Mouse (Mus musculus) cortical plate, adult 2 months (tissue): ENCODE measurements around the gene Dnase1l3. TPM values are rescaled to one million over a fixed set of nuclear protein-coding genes. Genes with fewer than 3 reads are reported as not detected.
A peak's percentile ranks its signal among the peaks of the same experiment; 100 is the strongest.

Source experiments
- H3K27ac ChIP-seq: fragments of 200-500 bp; 2 replicates; pipeline ENCODE4 v1.5.1; 2012; ENCODE audit warnings: low read length, control low read depth, inconsistent platforms; ENCODE audit not compliant: insufficient read depth
- H3K4me1 ChIP-seq: fragments of 200-500 bp; 2 replicates; pipeline ENCODE4 v1.6.1; 2011; ENCODE audit warnings: low read length; ENCODE audit not compliant: control insufficient read depth, insufficient read depth
- H3K4me3 ChIP-seq: fragments of 200-500 bp; 2 replicates; pipeline ENCODE4 v1.5.1; 2011; ENCODE audit warnings: mild to moderate bottlenecking, low read length, control low read depth; ENCODE audit not compliant: insufficient read depth
- CTCF ChIP-seq: fragments of 200-500 bp; IDR thresholded peaks from 2 replicates; pipeline ENCODE4 v1.5.1; 2011; ENCODE audit warnings: mild to moderate bottlenecking, control low read depth, low read length; ENCODE audit not compliant: insufficient read depth; ENCODE audit errors: extremely low read depth
- POLR2A ChIP-seq: fragments of 200-500 bp; IDR thresholded peaks from 2 replicates; pipeline ENCODE4 v1.6.1; 2011; ENCODE audit warnings: mild to moderate bottlenecking, low read length, control low read depth; ENCODE audit not compliant: insufficient read depth; ENCODE audit errors: extremely low read depth
- polyA plus RNA-seq: library from polyadenylated mRNA; depleted of rRNA; stranded (reverse); fragments of >200 nt; gene quantifications from 2 replicates; pipeline ENCODE4 v1.2.3, GENCODE M21; 2012

The Dnase1l3 gene
- polyA plus RNA-seq, 1 experiment = 0.02 TPM

DNA sequence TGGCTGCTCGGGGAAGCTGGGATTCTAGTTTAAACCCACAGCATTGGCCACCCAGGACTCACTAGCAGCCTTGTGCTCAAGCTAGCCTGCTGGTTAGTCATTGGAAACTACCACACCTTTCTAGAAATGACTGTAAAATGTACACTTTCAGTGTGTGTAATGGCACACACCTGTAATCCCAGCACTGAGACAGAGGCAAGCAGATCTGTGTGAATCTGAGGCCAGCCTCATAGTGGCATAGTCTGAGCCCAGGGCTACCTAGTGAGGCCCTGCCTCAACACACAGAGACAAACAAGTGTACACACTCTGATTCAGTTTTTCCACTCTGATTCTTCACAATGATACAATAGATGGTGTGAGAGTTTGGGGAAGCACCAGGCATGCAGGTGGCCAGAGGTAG, 5.0 kb downstream of the Dnase1l3 start:
- no peak overlapping the region for H3K4me3 ChIP-seq
- no peak overlapping the region for H3K27ac ChIP-seq
- H3K4me1 ChIP-seq = no peaks in the 10 kb centered on the region
- TF ChIP-seq CTCF (no peak), POLR2A (no peak)

- no peak overlapping the region for H3K27ac ChIP-seq
- H3K4me3 ChIP-seq = no peak overlapping the region
- H3K4me1 ChIP-seq = no peaks in the 10 kb centered on the region
- TF ChIP-seq CTCF = no peak
- TF ChIP-seq POLR2A = no peak
These were observed 7.5 kb downstream of the Dnase1l3 start for GRCm38 (mm10) chr14:7986913-7987312.

- TF ChIP-seq CTCF (no peak), POLR2A (no peak)
- no peak overlapping the region for H3K27ac ChIP-seq
- H3K4me3 ChIP-seq = no peak overlapping the region
- H3K4me1 ChIP-seq = no peaks in the 10 kb centered on the region
These were observed 13.1 kb downstream of the Dnase1l3 start for GRCm38 (mm10) chr14:7981226-7981625.

DNA sequence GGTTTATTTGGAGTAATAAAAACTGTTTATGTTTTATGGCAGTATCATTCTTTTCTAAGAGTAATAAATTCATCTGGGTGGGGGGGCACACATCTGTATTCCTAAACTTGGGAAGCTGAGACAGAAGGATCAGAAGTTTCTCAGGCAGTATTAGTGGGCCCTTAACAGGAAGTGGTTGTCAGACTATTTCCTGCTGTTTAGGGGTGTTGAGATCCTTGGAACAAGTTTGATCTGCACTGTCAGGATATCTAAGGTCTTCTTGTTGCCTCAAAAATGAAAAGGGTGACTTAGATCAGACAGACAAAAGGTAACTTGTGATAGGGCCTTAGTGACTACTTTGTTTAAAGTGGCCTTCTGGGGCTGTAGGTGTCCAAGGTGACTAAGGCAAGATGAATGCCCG, 16.2 kb downstream of the Dnase1l3 start:
- H3K27ac ChIP-seq = no peak overlapping the region
- H3K4me1 ChIP-seq = no peaks in the 10 kb centered on the region
- TF ChIP-seq CTCF (no peak), POLR2A (no peak)
- H3K4me3 ChIP-seq = no peak overlapping the region

DNA sequence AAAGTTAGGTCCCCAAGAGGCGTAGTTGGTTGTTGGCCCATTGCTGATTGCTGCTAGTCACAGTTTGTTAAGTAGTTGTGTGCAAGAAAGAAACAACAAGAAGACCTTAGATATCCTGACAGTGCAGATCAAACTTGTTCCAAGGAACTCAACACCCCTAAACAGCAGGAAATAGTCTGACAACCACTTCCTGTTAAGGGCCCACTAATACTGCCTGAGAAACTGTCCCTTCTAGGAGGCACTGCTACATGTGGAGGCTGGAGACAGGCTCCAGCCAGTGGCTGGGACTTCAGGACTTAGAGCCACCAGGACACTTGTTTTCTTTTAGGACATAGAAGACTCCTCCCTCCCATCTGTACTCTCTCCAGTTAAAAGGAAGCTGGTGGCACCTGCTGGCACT, 16.9 kb downstream of the Dnase1l3 start:
- no peak overlapping the region for H3K27ac ChIP-seq
- H3K4me3 ChIP-seq = no peak overlapping the region
- TF ChIP-seq POLR2A (no peak), CTCF (no peak)
- H3K4me1 ChIP-seq = no peaks in the 10 kb centered on the region

GRCm38 (mm10) chr14:7975177-7975576, 19.2 kb downstream of the Dnase1l3 start:
- Histone ChIP-seq H3K4me3 (no peak overlapping the region), H3K27ac (no peak overlapping the region), H3K4me1 (no peaks in the 10 kb centered on the region)
- TF ChIP-seq CTCF (no peak), POLR2A (no peak)

GRCm38 (mm10) chr14:7974643-7975042, 19.7 kb downstream of the Dnase1l3 start:
- no peak for TF ChIP-seq CTCF
- TF ChIP-seq POLR2A = no peak
- no peak overlapping the region for H3K27ac ChIP-seq
- no peak overlapping the region for H3K4me3 ChIP-seq

GRCm38 (mm10) chr14:7971889-7972493, 22.4 kb downstream of the Dnase1l3 start:
- Histone ChIP-seq H3K4me1 (no peaks in the 10 kb centered on the region), H3K27ac (no peak overlapping the region), H3K4me3 (no peak overlapping the region)
- no peak for TF ChIP-seq CTCF
- TF ChIP-seq POLR2A = no peak

More at GRCm38 (mm10) chr14:7974643-7975042, 19.7 kb downstream of the Dnase1l3 start:
- no peaks in the 10 kb centered on the region for H3K4me1 ChIP-seq

- Histone ChIP-seq H3K4me3 (no peak overlapping the region), H3K27ac (no peak overlapping the region)
These were observed 30.0 kb downstream of the Dnase1l3 start for GRCm38 (mm10) chr14:7964219-7964889.

GRCm38 (mm10) chr14:7963160-7963559, 31.2 kb downstream of the Dnase1l3 start:
- no peak overlapping the region for H3K27ac ChIP-seq
- no peak overlapping the region for H3K4me3 ChIP-seq
- TF ChIP-seq POLR2A = no peak
- TF ChIP-seq CTCF = no peak
- H3K4me1 ChIP-seq = no peaks in the 10 kb centered on the region

More at GRCm38 (mm10) chr14:7964219-7964889, 30.0 kb downstream of the Dnase1l3 start:
- TF ChIP-seq CTCF (peak; percentile 96), POLR2A (no peak)
- no peaks in the 10 kb centered on the region for H3K4me1 ChIP-seq
